Mouse (Mus musculus): Measurements from ENCODE around the gene Plcb4. TPM values are rescaled to one million over a fixed set of nuclear protein-coding genes. Genes with fewer than 3 reads are reported as not detected.

Plcb4 gene
- polyA plus RNA-seq, 1 experiment from 2014 or later: 8.6 TPM

- Histone ChIP-seq H3K36me3 (ENCODE audit: insufficient read depth, low read length) (no peaks in the 10 kb centered on the region), H3K27me3 (ENCODE audit: insufficient read depth, low read length) (no peaks in the 10 kb centered on the region), H3K9ac (ENCODE audit: low read depth, low read length) (no peak overlapping the region), H3K27ac (no peak overlapping the region), H3K4me3 (replicated peaks; ENCODE audit: low read depth, low read length) (no peak overlapping the region), H3K4me1 (replicated peaks; ENCODE audit: insufficient read depth, low read length) (no peaks in the 10 kb centered on the region), H3K9me3 (replicated peaks; ENCODE audit: low read length) (no peaks in the 10 kb centered on the region), H3K4me2 (ENCODE audit: low read length) (no peak overlapping the region)
- no peak for ATAC-seq (replicated peaks; ENCODE audit: low FRiP score, low read depth)
- 71% methylated on average over 9 of the region's 9 CpGs for WGBS
- no peak for TF ChIP-seq CTCF (IDR thresholded peaks at IDR 0.05; ENCODE audit: low read depth)
- no peak for DNase-seq (ENCODE audit: low spot score)
These were observed 270.4 kb downstream of the Plcb4 start for GRCm38 (mm10) chr2:135929021-135929720.

GRCm38 (mm10) chr2:135930696-135931095 lies 271.9 kb downstream of the Plcb4 start:
- Histone ChIP-seq H3K9me3 (replicated peaks; ENCODE audit: low read length) (no peaks in the 10 kb centered on the region), H3K36me3 (ENCODE audit: insufficient read depth, low read length) (no peaks in the 10 kb centered on the region), H3K4me1 (replicated peaks; ENCODE audit: insufficient read depth, low read length) (no peaks in the 10 kb centered on the region), H3K4me3 (replicated peaks; ENCODE audit: low read depth, low read length) (no peak overlapping the region), H3K9ac (ENCODE audit: low read depth, low read length) (no peak overlapping the region), H3K4me2 (ENCODE audit: low read length) (no peak overlapping the region), H3K27ac (no peak overlapping the region), H3K27me3 (ENCODE audit: insufficient read depth, low read length) (no peaks in the 10 kb centered on the region)
- no peak for DNase-seq (ENCODE audit: low spot score)
- 82% methylated on average over 4 of the region's 4 CpGs for WGBS
- no peak for ATAC-seq (replicated peaks; ENCODE audit: low FRiP score, low read depth)
- no peak for TF ChIP-seq CTCF (IDR thresholded peaks at IDR 0.05; ENCODE audit: low read depth)

- ATAC-seq (replicated peaks; ENCODE audit: low FRiP score, low read depth) (no peak), DNase-seq (ENCODE audit: low spot score) (no peak)
- WGBS: 91% methylated on average over 4 of the region's 4 CpGs
- no peak overlapping the region for H3K4me3 ChIP-seq (replicated peaks; ENCODE audit: low read depth, low read length)
- no peak overlapping the region for H3K27ac ChIP-seq
- H3K9me3 ChIP-seq (replicated peaks; ENCODE audit: low read length): no peaks in the 10 kb centered on the region
- TF ChIP-seq CTCF (IDR thresholded peaks at IDR 0.05; ENCODE audit: low read depth): no peak
- H3K4me2 ChIP-seq (ENCODE audit: low read length): no peak overlapping the region
- H3K9ac ChIP-seq (ENCODE audit: low read depth, low read length): no peak overlapping the region
- H3K27me3 ChIP-seq (ENCODE audit: insufficient read depth, low read length): no peaks in the 10 kb centered on the region
- no peaks in the 10 kb centered on the region for H3K4me1 ChIP-seq (replicated peaks; ENCODE audit: insufficient read depth, low read length)
- H3K36me3 ChIP-seq (ENCODE audit: insufficient read depth, low read length): no peaks in the 10 kb centered on the region
These were observed 273.8 kb downstream of the Plcb4 start for GRCm38 (mm10) chr2:135932569-135932968.

GRCm38 (mm10) chr2:135936376-135936775 lies 277.6 kb downstream of the Plcb4 start:
- Histone ChIP-seq H3K4me2 (ENCODE audit: low read length) (no peak overlapping the region), H3K36me3 (ENCODE audit: insufficient read depth, low read length) (no peaks in the 10 kb centered on the region), H3K27ac (no peak overlapping the region), H3K9me3 (replicated peaks; ENCODE audit: low read length) (no peaks in the 10 kb centered on the region), H3K9ac (ENCODE audit: low read depth, low read length) (no peak overlapping the region), H3K4me1 (replicated peaks; ENCODE audit: insufficient read depth, low read length) (no peaks in the 10 kb centered on the region), H3K27me3 (ENCODE audit: insufficient read depth, low read length) (no peaks in the 10 kb centered on the region), H3K4me3 (replicated peaks; ENCODE audit: low read depth, low read length) (no peak overlapping the region)
- TF ChIP-seq CTCF (IDR thresholded peaks at IDR 0.05; ENCODE audit: low read depth): no peak
- DNase-seq (ENCODE audit: low spot score) (no peak), ATAC-seq (replicated peaks; ENCODE audit: low FRiP score, low read depth) (no peak)
- WGBS: 77% methylated on average over 6 of the region's 6 CpGs

GRCm38 (mm10) chr2:135937646-135938045 lies 278.8 kb downstream of the Plcb4 start:
- H3K27ac ChIP-seq: no peak overlapping the region
- no peak overlapping the region for H3K4me3 ChIP-seq (replicated peaks; ENCODE audit: low read depth, low read length)
- H3K4me2 ChIP-seq (ENCODE audit: low read length): no peak overlapping the region
- H3K27me3 ChIP-seq (ENCODE audit: insufficient read depth, low read length): no peaks in the 10 kb centered on the region
- TF ChIP-seq CTCF (IDR thresholded peaks at IDR 0.05; ENCODE audit: low read depth): no peak
- no peaks in the 10 kb centered on the region for H3K4me1 ChIP-seq (replicated peaks; ENCODE audit: insufficient read depth, low read length)
- H3K36me3 ChIP-seq (ENCODE audit: insufficient read depth, low read length): no peaks in the 10 kb centered on the region
- H3K9ac ChIP-seq (ENCODE audit: low read depth, low read length): no peak overlapping the region
- 89% methylated on average over 6 of the region's 6 CpGs for WGBS
- H3K9me3 ChIP-seq (replicated peaks; ENCODE audit: low read length): no peaks in the 10 kb centered on the region
- DNase-seq (ENCODE audit: low spot score) (no peak), ATAC-seq (replicated peaks; ENCODE audit: low FRiP score, low read depth) (no peak)

- Histone ChIP-seq H3K36me3 (ENCODE audit: insufficient read depth, low read length) (0 out of 2 replicates have a peak, but pooled peaks cover 2% of the 10 kb centered on the region), H3K4me3 (replicated peaks; ENCODE audit: low read depth, low read length) (no peak overlapping the region), H3K9me3 (replicated peaks; ENCODE audit: low read length) (no peaks in the 10 kb centered on the region), H3K4me1 (replicated peaks; ENCODE audit: insufficient read depth, low read length) (no peaks in the 10 kb centered on the region), H3K27ac (no peak overlapping the region), H3K27me3 (ENCODE audit: insufficient read depth, low read length) (no peaks in the 10 kb centered on the region), H3K4me2 (ENCODE audit: low read length) (no peak overlapping the region), H3K9ac (ENCODE audit: low read depth, low read length) (no peak overlapping the region)
- no peak for TF ChIP-seq CTCF (IDR thresholded peaks at IDR 0.05; ENCODE audit: low read depth)
- ATAC-seq (replicated peaks; ENCODE audit: low FRiP score, low read depth) (no peak), DNase-seq (ENCODE audit: low spot score) (no peak)
- 60% methylated on average over 9 of the region's 9 CpGs for WGBS
These were observed 281.1 kb downstream of the Plcb4 start for GRCm38 (mm10) chr2:135939933-135940332.

- no peak overlapping the region for H3K4me3 ChIP-seq (replicated peaks; ENCODE audit: low read depth, low read length)
- H3K4me1 ChIP-seq (replicated peaks; ENCODE audit: insufficient read depth, low read length): no peaks in the 10 kb centered on the region
- H3K9ac ChIP-seq (ENCODE audit: low read depth, low read length): no peak overlapping the region
- peak; percentile 33 for TF ChIP-seq CTCF (IDR thresholded peaks at IDR 0.05; ENCODE audit: low read depth)
- H3K27me3 ChIP-seq (ENCODE audit: insufficient read depth, low read length): no peaks in the 10 kb centered on the region
- H3K36me3 ChIP-seq (ENCODE audit: insufficient read depth, low read length): 0 out of 2 replicates have a peak, but pooled peaks cover 8% of the 10 kb centered on the region
- H3K27ac ChIP-seq: no peak overlapping the region
- ATAC-seq (replicated peaks; ENCODE audit: low FRiP score, low read depth) (no peak), DNase-seq (ENCODE audit: low spot score) (no peak)
- H3K9me3 ChIP-seq (replicated peaks; ENCODE audit: low read length): no peaks in the 10 kb centered on the region
- WGBS: 63% methylated on average over 1 of the region's 1 CpGs
- H3K4me2 ChIP-seq (ENCODE audit: low read length): no peak overlapping the region
These were observed 289.0 kb downstream of the Plcb4 start for GRCm38 (mm10) chr2:135947839-135948238.

Data from kidney, postnatal 0 days (tissue).